ENCODE assay signal across 21 mouse cellular contexts in genomic region chr7:130698480-130698879, GRCm38 (mm10).
"Had no signal": no experiment of that assay in that cellular context is flagged by ENCODE, and none has a peak within 500 bp of the region (broad histone marks: within the 10 kb centered on the region; RNA-seq: fewer than 3 reads in every experiment).

No protein-coding gene starts in this region.

- H3K4me3 ChIP-seq: kidney, embryonic 15.5 days; left cerebral cortex, adult 2 months; limb, embryonic 12.5 days; midbrain, embryonic 12.5 days; midbrain, embryonic 15.5 days; neural tube, embryonic 12.5 days; neural tube, embryonic 15.5 days had no signal

- H3K27ac ChIP-seq: left cerebral cortex, adult 2 months; limb, embryonic 12.5 days; liver, embryonic 14.5 days; macrophage; midbrain, embryonic 12.5 days; midbrain, embryonic 15.5 days; neural tube, embryonic 12.5 days; neural tube, embryonic 15.5 days; stomach, postnatal 0 days had no signal

- DNase-seq: kidney, adult 11 months; kidney, adult 8-10 months; kidney, postnatal 10 days; kidney, postnatal 36 days; layer of hippocampus, postnatal 36 days; liver, postnatal 0 days; lung, embryonic 14.5 days; right cerebral cortex, adult 18-20 months; right cerebral cortex, postnatal 14 days; right cerebral cortex, postnatal 4 days had no signal

- H3K36me3 ChIP-seq: midbrain, embryonic 15.5 days had no signal

- ATAC-seq: liver, postnatal 0 days; lung, postnatal 0 days; midbrain, embryonic 15.5 days had no signal

- H3K9me3 ChIP-seq: kidney, embryonic 15.5 days; limb, embryonic 12.5 days; midbrain, embryonic 12.5 days; midbrain, embryonic 15.5 days; neural tube, embryonic 12.5 days; neural tube, embryonic 15.5 days had no signal

- H3K27me3 ChIP-seq: kidney, embryonic 15.5 days; limb, embryonic 12.5 days; midbrain, embryonic 12.5 days; midbrain, embryonic 15.5 days; neural tube, embryonic 12.5 days; neural tube, embryonic 15.5 days had no signal

- H3K4me2 ChIP-seq: kidney, embryonic 15.5 days; limb, embryonic 12.5 days; lung, embryonic 14.5 days; midbrain, embryonic 12.5 days; midbrain, embryonic 15.5 days; neural tube, embryonic 12.5 days; neural tube, embryonic 15.5 days had no signal

- H3K9ac ChIP-seq: kidney, embryonic 15.5 days; limb, embryonic 12.5 days; liver, embryonic 14.5 days; liver, postnatal 0 days; lung, embryonic 14.5 days; midbrain, embryonic 12.5 days; midbrain, embryonic 15.5 days; neural tube, embryonic 12.5 days; neural tube, embryonic 15.5 days had no signal
